Mouse (Mus musculus) CD4-positive, CD25-positive, alpha-beta regulatory T cell, adult 2 months (primary cell): ENCODE measurements around the gene Itga5.

Experiments used
- DNase-seq: peaks from one replicate; pipeline ENCODE4 v3.0.0-alpha.2; 2012; ENCODE audit warnings: low read depth, low spot score

The Itga5 gene

DNA sequence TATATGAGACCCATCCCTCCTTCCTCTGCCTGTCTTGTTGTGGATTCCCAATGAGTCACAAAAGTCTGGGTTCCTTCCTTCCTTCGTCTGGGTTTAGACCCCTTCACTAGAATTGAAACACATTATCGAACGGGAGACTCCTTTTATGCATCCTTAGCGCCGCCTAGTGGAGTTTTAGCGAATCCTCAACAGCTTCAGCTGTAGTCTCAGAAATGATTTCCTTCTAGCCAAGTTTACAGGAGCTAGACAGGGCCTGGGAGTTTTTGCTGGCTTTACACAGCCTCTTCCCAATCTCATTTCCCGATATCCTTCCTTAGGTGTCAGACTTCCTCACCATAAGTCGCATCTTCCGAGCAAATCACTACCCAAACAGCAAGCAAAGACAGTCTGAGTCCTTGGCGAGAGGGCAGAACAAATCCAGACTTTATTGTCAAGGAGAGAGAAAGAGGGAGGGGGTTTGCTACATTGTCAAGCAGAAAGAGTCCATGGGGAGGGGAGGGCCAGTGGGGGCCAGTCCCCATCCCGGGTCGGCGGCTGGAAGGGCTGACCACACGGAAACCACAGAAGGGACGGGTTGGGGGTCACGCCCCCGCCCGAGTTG is 53.0 kb downstream of the Itga5 start:
- DNase-seq: peak; percentile 77

DNA sequence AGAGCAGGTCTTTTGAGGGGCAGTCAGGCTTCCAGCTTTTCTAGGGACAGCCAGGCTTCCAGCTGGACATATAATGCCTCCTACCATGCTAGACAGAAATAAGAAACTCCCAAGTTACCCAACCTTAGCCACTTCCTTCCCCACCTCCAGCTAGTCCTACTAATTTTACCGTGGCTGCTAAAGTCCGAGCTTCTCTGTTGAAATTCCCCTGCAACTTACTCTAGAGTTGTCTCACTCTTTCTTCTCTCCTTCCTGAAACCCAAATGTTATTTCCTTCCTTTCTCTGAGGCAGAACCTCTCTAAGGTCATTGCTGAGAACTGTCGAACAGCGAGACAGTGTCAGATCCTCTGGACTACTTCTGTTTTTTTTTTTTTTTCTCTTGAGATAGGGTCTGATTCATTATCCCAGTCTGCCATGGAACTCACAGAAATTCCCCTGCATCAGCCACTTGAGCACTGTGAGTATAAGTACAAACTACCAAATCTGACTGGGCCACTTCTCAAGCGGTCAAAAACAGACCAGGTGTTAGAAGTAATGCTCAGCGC is 56.1 kb downstream of the Itga5 start, which contains the start of gene Gpr84:
TSS of gene Gpr84 (minus strand) at position 248 of the 546 bp plus-strand sequence.
- DNase-seq: no peak

GRCm38 (mm10) chr15:103308876-103309580 is 57.5 kb downstream of the Itga5 start:
- no peak for DNase-seq

DNA sequence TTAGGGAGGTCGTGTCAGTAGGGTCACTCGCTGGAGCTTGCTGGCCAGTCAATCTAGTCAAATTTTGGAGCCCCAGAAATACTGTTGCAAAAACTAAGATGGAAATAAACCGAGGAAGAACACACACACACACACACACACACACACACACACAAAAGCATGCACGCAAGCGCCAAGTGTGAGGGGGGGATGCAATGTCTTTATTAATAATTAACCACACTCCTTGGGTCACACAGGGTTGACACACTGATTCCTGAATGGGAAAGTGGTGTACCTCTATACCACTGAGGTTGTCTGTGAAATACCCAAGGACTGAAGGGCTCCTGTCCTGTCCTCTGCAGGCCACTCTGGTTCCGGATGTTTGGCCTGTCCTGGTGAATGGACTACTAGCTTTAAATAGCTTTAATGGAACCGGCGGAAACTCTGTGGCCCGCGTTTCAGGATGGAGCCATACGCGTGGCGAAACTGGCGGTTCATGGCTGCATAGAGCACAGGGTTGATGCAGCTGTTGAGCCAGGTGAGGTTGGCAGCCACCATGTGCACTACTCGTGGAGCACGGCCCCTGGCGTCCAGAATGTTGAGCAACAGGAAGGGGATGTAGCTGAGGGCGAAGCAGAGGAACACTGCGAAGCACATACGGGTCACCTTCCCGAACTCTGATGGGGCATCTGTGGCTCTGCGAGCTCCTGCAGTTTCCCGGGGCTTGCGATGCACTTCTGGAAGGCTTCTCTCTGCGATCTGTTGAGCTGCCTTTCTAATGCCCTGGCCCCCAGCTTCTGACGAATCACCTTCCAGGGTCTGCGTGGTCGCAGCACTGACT is 58.3 kb downstream of the Itga5 start:
- no peak for DNase-seq

DNA sequence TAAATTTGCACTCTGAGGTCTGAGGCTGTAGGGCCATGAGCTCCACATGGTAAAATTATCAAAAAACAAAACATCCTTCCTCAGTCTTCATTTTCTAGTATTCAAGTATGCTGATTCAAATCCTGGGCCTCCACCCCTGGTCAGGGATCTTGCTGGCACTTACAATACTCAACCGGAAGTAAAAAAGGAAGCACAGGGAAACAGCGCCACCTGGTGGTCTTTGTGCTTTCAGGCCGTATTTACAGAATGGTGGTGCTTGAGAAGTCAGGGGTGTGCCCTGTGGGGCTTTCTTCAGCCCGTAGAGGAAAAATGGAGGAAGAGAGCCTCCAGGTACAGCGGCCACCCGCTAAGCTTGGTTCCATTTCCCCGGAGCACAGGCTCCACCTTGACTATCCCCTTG is 59.4 kb downstream of the Itga5 start:
- peak; percentile 94 for DNase-seq

DNA sequence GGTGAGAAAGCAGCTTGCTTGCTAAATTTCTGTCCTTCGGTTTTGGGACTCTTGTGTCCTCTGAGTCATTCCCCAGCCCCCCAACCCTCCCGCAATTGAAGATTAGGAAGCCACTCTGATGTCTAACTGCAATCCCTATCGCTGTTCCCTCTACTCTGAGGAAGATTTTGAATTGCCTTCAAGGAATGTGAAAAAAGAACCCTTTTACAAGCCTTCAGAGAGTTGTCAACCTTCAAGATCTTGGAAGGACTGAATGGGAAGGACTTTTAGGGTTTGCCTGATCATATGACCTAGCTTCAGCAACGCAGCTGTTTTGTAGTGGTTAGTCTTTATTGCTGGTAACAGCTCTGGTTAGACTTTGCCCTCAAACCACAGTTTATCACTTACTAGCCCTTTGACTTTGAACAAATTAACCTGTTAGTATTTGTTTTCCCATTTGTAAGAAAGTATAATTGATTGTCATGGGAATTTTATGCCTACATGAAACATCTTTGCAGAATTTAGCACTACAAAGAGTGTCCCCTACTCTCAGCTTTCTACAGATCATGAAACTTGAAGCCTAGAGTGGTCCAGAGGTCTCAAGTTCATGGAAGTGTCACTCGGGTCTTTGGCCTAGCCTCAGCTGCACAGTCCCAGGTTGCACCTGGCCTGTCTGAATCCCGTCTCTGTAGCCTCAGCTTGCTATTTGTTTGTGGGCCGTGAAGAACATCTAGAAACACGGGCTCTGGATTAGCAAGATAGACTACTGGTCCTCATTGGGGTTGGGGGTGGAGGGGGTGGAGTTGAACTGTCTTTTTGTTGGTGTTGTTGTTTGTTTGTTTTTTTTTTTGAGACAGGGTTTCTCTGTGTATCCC is 60.5 kb downstream of the Itga5 start:
- DNase-seq: no peak

DNA sequence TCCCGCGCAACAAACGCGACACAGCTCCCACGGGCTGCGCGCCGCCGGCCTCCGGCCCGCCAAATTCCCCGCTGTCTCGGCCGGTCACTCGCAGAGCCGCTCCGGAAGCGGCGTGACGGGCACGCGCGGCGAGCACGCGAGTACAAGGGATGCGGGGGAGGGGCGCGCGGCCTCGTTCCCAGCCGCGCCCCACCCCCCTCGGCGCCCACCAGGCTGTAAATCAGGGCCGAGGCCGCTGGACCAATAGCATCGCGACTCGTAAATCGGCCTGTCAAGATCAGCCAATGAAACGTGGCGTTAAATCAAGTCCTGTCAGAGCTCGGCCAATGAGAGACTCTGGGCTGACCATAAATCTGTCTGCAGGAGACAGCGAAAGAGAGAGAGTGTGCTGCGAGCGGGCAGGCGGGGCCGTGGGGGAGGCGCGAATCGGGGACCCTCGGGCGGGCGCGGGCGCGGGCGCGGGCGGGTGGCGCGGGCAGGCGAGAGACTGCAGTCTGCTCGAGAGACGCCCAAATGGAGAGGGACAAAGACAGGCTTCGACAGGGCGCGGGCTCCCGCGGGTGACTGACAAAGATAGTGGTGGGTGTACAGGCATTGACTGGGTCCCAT is 61.4 kb downstream of the Itga5 start:
- peak; percentile 91 for DNase-seq

DNA sequence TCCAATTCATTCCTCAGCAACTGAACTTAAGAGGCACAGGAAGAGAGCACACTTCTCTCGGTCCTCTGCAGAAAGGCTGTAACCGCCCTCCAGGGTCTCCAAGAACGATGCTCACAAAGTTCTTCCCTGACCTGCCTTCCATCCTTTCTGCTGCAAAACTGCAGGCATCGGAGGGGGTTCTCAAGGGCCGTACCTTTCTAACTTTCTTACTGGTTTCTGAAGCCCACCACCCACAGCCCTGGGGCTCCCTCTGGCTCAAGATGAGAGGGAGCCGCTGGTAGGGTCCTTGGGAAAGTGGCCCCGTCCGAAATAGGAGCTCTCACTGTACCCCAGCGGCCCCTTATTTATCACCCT is 62.0 kb downstream of the Itga5 start:
- DNase-seq: peak; percentile 25

DNA sequence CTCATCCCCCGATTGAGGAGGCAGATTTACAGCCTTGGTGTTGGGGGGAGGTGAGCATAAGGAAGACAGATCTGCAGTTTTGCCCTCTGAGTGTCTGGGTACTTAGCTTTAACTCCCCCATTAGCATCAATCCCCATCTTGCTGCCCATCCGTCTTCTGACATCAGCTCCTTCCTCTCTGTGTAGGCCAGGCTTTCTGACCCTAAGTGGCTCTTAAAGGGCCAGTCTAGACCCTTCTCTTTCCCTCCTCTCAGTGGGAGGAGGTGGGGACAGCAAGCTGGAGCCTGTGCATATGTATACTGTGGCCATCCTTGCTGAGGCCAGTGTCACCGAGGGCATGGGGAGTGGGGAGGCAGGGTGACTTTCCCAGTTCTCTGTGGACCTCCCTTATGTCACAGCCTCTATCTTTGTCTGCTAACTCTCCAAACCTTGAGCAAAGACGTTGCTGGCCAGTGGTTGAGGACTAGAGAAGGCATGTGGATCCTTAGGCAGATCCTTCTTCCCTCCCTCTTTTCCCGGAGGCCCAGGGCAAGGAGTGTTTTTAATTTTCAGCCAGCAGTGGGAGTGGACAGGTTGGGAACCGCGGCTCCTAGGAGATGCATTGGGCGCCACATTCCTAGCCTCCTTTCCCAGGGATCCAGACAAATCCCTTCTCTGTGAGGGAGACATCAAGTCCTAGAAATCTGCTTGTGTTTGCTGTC is 62.5 kb downstream of the Itga5 start:
- DNase-seq: no peak

- no peak for DNase-seq
Observed at GRCm38 (mm10) chr15:103302341-103303021, 64.1 kb downstream of the Itga5 start.

- DNase-seq: no peak
Observed at GRCm38 (mm10) chr15:103301547-103302340, 64.8 kb downstream of the Itga5 start.

DNA sequence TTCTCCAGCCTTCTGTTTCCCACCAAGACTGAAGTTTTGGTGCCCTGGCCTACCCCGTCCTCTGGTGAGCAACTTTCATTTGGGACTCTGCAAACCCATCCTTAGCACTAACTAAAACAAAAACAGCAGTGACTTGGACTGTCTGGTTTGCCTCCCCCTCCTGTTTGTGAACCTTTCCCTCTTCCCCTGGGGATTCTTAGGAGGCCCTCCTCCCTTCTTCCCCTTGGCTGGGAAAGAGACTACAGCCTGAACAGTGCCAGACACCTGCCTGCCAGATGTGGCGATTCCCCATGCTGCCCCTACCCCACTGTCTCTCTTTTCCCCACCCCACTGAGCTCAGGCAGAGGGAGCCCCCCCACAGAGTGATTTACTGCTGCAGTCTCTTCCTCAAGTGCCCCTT is 65.5 kb downstream of the Itga5 start:
- no peak for DNase-seq

DNA sequence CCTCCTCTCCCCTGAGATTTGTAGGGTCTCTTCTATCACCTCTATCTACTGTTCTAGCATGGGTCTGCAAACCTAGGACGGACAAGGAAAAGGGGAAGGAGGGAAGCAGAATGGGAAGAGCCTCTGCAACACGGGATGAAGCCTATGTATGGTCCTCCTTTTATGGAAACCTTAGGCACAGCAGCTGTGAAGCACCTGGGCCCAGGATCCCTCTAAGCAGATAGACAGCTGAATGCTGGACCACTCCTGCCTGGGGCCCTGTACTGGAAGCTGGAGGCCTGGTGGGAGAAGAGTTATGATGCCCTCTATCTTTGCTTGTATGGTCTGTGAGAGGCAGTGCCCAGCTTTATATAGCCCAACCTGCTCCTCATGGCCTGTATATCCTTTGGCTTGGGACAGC is 66.0 kb downstream of the Itga5 start:
- no peak for DNase-seq

DNA sequence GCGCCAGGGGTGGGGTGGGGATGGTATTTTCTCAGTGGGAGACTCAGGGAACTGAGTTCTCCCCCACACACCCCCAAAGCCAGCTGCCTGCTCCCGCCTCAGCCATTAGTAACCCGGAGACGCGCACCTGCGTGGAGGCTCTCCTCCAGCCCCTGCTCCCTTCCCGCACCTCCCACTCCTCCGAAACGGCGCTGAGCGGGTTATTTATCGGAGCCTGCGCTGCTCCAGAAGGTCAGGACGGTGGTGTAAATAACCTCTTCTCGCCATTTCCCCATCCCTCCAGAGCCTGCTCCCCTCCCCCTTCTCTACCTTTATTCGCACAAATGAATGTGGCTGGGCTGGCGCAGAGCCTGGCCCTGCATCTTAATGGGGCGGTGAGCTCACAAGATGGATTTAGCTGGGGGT is 66.5 kb downstream of the Itga5 start:
- no peak for DNase-seq

- DNase-seq: no peak
Observed at GRCm38 (mm10) chr15:103299644-103300043, 66.9 kb downstream of the Itga5 start.

DNA sequence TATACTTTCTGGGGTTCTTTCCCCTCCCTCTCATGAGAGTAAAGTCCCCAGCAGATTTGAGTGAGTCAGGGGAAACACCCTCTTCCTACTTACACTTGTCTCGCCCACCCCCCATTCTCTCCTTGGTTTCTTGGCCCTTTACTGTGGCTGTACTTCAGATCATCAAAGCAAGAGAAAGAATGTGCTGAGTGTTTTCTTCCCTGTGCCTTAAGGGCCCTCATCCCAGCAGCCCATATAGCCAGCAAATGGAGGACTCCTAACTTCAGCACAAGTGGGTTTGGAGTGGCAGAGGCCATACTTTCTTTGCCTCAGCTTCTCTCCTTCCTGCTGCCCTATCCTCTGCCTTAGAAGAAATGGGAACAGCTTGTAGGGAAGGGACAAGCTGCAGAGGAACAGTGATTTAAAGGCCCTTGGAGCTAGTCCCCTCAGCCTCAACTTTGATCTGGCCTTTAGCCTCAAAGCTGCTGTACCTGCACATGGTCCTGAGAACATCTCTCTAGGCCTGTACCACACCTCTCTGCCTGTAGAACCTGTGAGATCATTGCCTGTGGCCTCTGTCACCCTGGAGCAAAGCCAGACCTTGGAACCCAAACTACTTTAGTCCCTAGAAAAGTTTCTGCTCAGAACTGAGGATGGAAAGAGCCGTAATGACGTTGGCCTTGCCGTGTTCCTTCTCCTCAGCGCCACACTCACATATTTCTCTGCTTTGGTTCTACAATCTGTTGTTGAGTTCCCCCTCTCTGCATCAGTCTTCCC is 67.5 kb downstream of the Itga5 start:
- no peak for DNase-seq

DNA sequence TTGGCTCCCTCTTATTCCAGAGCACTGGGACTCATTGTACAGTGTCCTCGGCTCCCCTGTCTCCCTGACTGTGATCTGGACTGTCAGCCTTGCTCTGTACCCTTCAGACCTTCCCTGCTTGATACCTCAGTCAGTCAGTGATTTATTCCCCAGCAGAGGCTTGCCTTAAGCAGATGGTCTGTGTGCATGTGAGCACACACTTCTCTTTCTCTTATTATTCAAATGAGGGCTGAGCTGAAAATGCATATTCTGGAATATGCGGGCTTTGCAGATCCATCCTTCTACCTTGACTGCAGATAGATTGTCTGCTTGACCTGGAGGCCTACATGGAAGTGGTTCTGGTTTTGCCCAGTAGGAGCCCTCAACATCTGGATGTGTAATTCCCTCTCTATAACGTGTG is 68.5 kb downstream of the Itga5 start:
- no peak for DNase-seq

DNA sequence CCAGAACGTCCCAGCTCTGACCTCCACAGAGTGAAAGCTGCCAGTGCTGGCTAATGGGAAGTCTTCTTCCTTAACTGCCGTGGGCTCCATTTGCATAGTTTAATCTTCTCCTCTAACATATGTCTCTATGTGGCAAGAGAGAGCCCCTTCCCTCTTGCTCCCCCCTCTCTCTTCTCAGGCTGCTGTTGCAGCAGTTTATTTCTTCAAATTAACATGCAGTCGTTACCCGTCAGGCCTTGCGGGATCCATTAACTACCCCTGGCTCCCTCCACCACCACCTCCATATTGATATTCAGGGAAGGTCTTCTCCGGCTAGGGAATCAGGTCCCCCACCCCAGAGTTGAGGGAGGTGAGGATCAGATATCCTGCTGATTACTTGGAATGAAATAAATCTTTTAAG is 69.2 kb downstream of the Itga5 start:
- no peak for DNase-seq
